Mouse (Mus musculus): ENCODE data around the gene Arfrp1. TPM values are rescaled to one million over a fixed set of nuclear protein-coding genes. Genes with fewer than 3 reads are reported as not detected.

Arfrp1 gene
- polyA plus RNA-seq, 1 experiment from 2014 or later, result 32.1 TPM

- peak overlapping the region; percentile 93 for H3K27ac ChIP-seq (ENCODE audit: low read depth, low read length)
- no peak for ATAC-seq
- 5% methylated on average over 14 of the region's 14 CpGs for WGBS
- H3K27me3 ChIP-seq (replicated peaks; ENCODE audit: control insufficient read depth, insufficient read depth, low read length), result no peaks in the 10 kb centered on the region
- H3K4me2 ChIP-seq (replicated peaks; ENCODE audit: low read depth), result peak overlapping the region; percentile 95
- no peak for TF ChIP-seq CTCF (IDR thresholded peaks at IDR 0.05; ENCODE audit: low read depth)
- 0 out of 2 replicates have a peak, but pooled peaks cover 3% of the 10 kb centered on the region for H3K4me1 ChIP-seq (replicated peaks; ENCODE audit: control insufficient read depth, insufficient read depth, low read length)
- H3K36me3 ChIP-seq (ENCODE audit: control insufficient read depth, insufficient read depth), result peaks cover 36% of the 10 kb centered on the region
- H3K9ac ChIP-seq (ENCODE audit: low read depth, low read length), result peak overlapping the region; percentile 75
- peak overlapping the region; percentile 75 for H3K4me3 ChIP-seq (ENCODE audit: low read depth, low read length)
- no peaks in the 10 kb centered on the region for H3K9me3 ChIP-seq (ENCODE audit: control insufficient read depth)
Measured at GRCm38 (mm10) chr2:181364487-181364859, 731 bp downstream of the Arfrp1 start.

GRCm38 (mm10) chr2:181363946-181364345, 1.3 kb downstream of the Arfrp1 start:
- Histone ChIP-seq H3K9me3 (ENCODE audit: control insufficient read depth) (no peaks in the 10 kb centered on the region), H3K27ac (ENCODE audit: low read depth, low read length) (no peak overlapping the region), H3K4me2 (replicated peaks; ENCODE audit: low read depth) (peak overlapping the region; percentile 95), H3K4me1 (replicated peaks; ENCODE audit: control insufficient read depth, insufficient read depth, low read length) (0 out of 2 replicates have a peak, but pooled peaks cover 3% of the 10 kb centered on the region), H3K4me3 (ENCODE audit: low read depth, low read length) (no peak overlapping the region), H3K27me3 (replicated peaks; ENCODE audit: control insufficient read depth, insufficient read depth, low read length) (no peaks in the 10 kb centered on the region), H3K9ac (ENCODE audit: low read depth, low read length) (0 out of 2 replicates have a peak overlapping the region, but pooled peaks have one; percentile 75), H3K36me3 (ENCODE audit: control insufficient read depth, insufficient read depth) (peaks cover 41% of the 10 kb centered on the region)
- WGBS, result 87% methylated on average over 3 of the region's 3 CpGs
- ATAC-seq, result no peak
- TF ChIP-seq CTCF (IDR thresholded peaks at IDR 0.05; ENCODE audit: low read depth), result no peak

- ATAC-seq, result no peak
- WGBS, result 81% methylated on average over 3 of the region's 3 CpGs
Measured at GRCm38 (mm10) chr2:181356780-181357179, 8.4 kb downstream of the Arfrp1 start.

GRCm38 (mm10) chr2:181342766-181343165, 22.4 kb downstream of the Arfrp1 start:
- H3K4me3 ChIP-seq (ENCODE audit: low read depth, low read length), result no peak overlapping the region
- no peak for ATAC-seq
- no peak overlapping the region for H3K4me2 ChIP-seq (replicated peaks; ENCODE audit: low read depth)
- H3K9me3 ChIP-seq (ENCODE audit: control insufficient read depth), result no peaks in the 10 kb centered on the region
- peaks cover 44% of the 10 kb centered on the region for H3K36me3 ChIP-seq (ENCODE audit: control insufficient read depth, insufficient read depth)
- H3K4me1 ChIP-seq (replicated peaks; ENCODE audit: control insufficient read depth, insufficient read depth, low read length), result no peaks in the 10 kb centered on the region
- H3K27ac ChIP-seq (ENCODE audit: low read depth, low read length), result no peak overlapping the region
- TF ChIP-seq CTCF (IDR thresholded peaks at IDR 0.05; ENCODE audit: low read depth), result no peak
- H3K27me3 ChIP-seq (replicated peaks; ENCODE audit: control insufficient read depth, insufficient read depth, low read length), result no peaks in the 10 kb centered on the region
- WGBS, result 92% methylated on average over 6 of the region's 6 CpGs
- H3K9ac ChIP-seq (ENCODE audit: low read depth, low read length), result no peak overlapping the region

More at GRCm38 (mm10) chr2:181356780-181357179, 8.4 kb downstream of the Arfrp1 start:
- Histone ChIP-seq H3K27ac (ENCODE audit: low read depth, low read length) (no peak overlapping the region), H3K4me2 (replicated peaks; ENCODE audit: low read depth) (no peak overlapping the region), H3K4me1 (replicated peaks; ENCODE audit: control insufficient read depth, insufficient read depth, low read length) (no peaks in the 10 kb centered on the region), H3K36me3 (ENCODE audit: control insufficient read depth, insufficient read depth) (peaks cover 75% of the 10 kb centered on the region), H3K27me3 (replicated peaks; ENCODE audit: control insufficient read depth, insufficient read depth, low read length) (no peaks in the 10 kb centered on the region), H3K4me3 (ENCODE audit: low read depth, low read length) (no peak overlapping the region), H3K9me3 (ENCODE audit: control insufficient read depth) (no peaks in the 10 kb centered on the region), H3K9ac (ENCODE audit: low read depth, low read length) (no peak overlapping the region)
- TF ChIP-seq CTCF (IDR thresholded peaks at IDR 0.05; ENCODE audit: low read depth), result no peak

- 92% methylated on average over 4 of the region's 4 CpGs for WGBS
- Histone ChIP-seq H3K27ac (ENCODE audit: low read depth, low read length) (no peak overlapping the region), H3K9ac (ENCODE audit: low read depth, low read length) (no peak overlapping the region), H3K27me3 (replicated peaks; ENCODE audit: control insufficient read depth, insufficient read depth, low read length) (no peaks in the 10 kb centered on the region), H3K9me3 (ENCODE audit: control insufficient read depth) (no peaks in the 10 kb centered on the region), H3K36me3 (ENCODE audit: control insufficient read depth, insufficient read depth) (peaks cover 49% of the 10 kb centered on the region), H3K4me2 (replicated peaks; ENCODE audit: low read depth) (no peak overlapping the region), H3K4me1 (replicated peaks; ENCODE audit: control insufficient read depth, insufficient read depth, low read length) (no peaks in the 10 kb centered on the region), H3K4me3 (ENCODE audit: low read depth, low read length) (no peak overlapping the region)
- no peak for ATAC-seq
- TF ChIP-seq CTCF (IDR thresholded peaks at IDR 0.05; ENCODE audit: low read depth), result no peak
Measured at GRCm38 (mm10) chr2:181340426-181340825, 24.8 kb downstream of the Arfrp1 start.

- H3K9me3 ChIP-seq (ENCODE audit: control insufficient read depth), result no peaks in the 10 kb centered on the region
- WGBS, result 63% methylated on average over 3 of the region's 3 CpGs
- peaks cover 53% of the 10 kb centered on the region for H3K36me3 ChIP-seq (ENCODE audit: control insufficient read depth, insufficient read depth)
- H3K4me3 ChIP-seq (ENCODE audit: low read depth, low read length), result no peak overlapping the region
- no peak overlapping the region for H3K4me2 ChIP-seq (replicated peaks; ENCODE audit: low read depth)
- no peak for ATAC-seq
- TF ChIP-seq CTCF (IDR thresholded peaks at IDR 0.05; ENCODE audit: low read depth), result peak; percentile 80
- H3K27ac ChIP-seq (ENCODE audit: low read depth, low read length), result no peak overlapping the region
- H3K4me1 ChIP-seq (replicated peaks; ENCODE audit: control insufficient read depth, insufficient read depth, low read length), result no peaks in the 10 kb centered on the region
- no peaks in the 10 kb centered on the region for H3K27me3 ChIP-seq (replicated peaks; ENCODE audit: control insufficient read depth, insufficient read depth, low read length)
- H3K9ac ChIP-seq (ENCODE audit: low read depth, low read length), result no peak overlapping the region
Measured at GRCm38 (mm10) chr2:181334023-181334422, 31.2 kb downstream of the Arfrp1 start.

- H3K9me3 ChIP-seq (ENCODE audit: control insufficient read depth), result no peaks in the 10 kb centered on the region
- H3K4me2 ChIP-seq (replicated peaks; ENCODE audit: low read depth), result no peak overlapping the region
- no peaks in the 10 kb centered on the region for H3K4me1 ChIP-seq (replicated peaks; ENCODE audit: control insufficient read depth, insufficient read depth, low read length)
- no peak for ATAC-seq
- no peak overlapping the region for H3K4me3 ChIP-seq (ENCODE audit: low read depth, low read length)
- no peaks in the 10 kb centered on the region for H3K27me3 ChIP-seq (replicated peaks; ENCODE audit: control insufficient read depth, insufficient read depth, low read length)
- no peak overlapping the region for H3K27ac ChIP-seq (ENCODE audit: low read depth, low read length)
- no peak for TF ChIP-seq CTCF (IDR thresholded peaks at IDR 0.05; ENCODE audit: low read depth)
- H3K36me3 ChIP-seq (ENCODE audit: control insufficient read depth, insufficient read depth), result peaks cover 62% of the 10 kb centered on the region
- no peak overlapping the region for H3K9ac ChIP-seq (ENCODE audit: low read depth, low read length)
Measured at GRCm38 (mm10) chr2:181332542-181332941, 32.7 kb downstream of the Arfrp1 start.
